Mouse (Mus musculus): ENCODE measurements around the gene Stard3.

The Stard3 gene

GRCm38 (mm10) chr11:98348083-98348961 lies 9.8 kb upstream of the Stard3 start, which contains the start of gene Ppp1r1b:
Gene Ppp1r1b (plus strand): TSS chr11:98348404.
- DNase-seq (ENCODE audit: low read depth) = no peak

GRCm38 (mm10) chr11:98349308-98349707 lies 8.9 kb upstream of the Stard3 start:
- DNase-seq (ENCODE audit: low read depth) = no peak

- DNase-seq (ENCODE audit: low read depth) = no peak
Observed at GRCm38 (mm10) chr11:98352272-98352990, 5.7 kb upstream of the Stard3 start.

DNA sequence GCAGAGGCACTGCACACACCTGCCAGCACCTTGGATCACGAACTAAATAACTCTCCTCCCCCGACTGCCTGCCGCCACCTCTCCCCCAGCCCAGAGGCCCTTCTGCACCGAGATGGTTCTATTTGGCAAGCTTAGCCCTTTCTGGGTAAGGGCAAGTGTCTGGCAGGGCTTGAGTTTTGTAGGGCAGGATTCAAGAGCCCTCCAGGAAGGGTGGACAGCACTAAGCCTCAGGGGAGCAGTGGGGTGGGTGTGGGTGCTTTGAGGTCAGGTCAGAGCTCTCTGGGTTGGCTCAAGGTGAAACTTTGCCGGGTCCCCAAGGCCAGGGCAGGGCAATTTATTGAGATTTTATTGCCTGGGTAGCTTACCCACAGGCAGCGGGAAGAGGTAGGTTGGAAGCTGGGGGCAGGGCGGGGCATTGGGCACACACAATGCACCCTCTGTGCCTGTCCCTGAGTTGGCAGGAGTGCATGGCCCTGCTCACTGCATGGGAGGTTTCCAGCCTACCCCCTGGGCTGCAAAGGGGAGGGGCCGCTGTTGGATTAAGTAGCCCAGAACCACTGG lies 4.4 kb upstream of the Stard3 start:
- peak; percentile 18 for DNase-seq (ENCODE audit: low read depth)

DNA sequence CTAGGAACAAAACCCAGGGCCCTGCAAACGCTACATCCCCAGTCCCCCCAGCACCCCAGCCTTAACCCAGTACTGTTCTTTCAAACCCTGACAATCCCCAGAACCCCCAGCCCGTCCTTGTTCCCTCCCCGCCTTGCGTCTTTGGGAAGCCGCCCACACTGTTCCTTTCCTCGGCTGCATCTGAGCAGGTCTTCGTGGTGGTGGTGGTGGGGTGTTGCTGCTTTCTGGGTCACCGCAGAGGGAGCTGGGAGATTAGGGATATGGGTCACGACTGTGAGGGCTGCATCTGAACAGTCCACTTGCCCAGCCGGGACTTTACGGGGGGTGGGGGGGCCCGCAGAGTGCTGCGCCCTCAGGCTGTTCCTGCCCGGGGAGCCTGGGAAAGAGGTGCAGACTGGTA lies 3.7 kb upstream of the Stard3 start:
- DNase-seq (ENCODE audit: low read depth) = no peak

- DNase-seq (ENCODE audit: low read depth) = peak; percentile 88
Observed at GRCm38 (mm10) chr11:98355732-98356299, 2.4 kb upstream of the Stard3 start.

- DNase-seq (ENCODE audit: low read depth) = no peak
Observed at GRCm38 (mm10) chr11:98356625-98357394, 1.4 kb upstream of the Stard3 start.

GRCm38 (mm10) chr11:98357396-98358160 lies 590 bp upstream of the Stard3 start:
- DNase-seq (ENCODE audit: low read depth) = no peak

- peak; percentile 7 for DNase-seq (ENCODE audit: low read depth)
Observed at GRCm38 (mm10) chr11:98360866-98361521, 2.8 kb downstream of the Stard3 start.

DNA sequence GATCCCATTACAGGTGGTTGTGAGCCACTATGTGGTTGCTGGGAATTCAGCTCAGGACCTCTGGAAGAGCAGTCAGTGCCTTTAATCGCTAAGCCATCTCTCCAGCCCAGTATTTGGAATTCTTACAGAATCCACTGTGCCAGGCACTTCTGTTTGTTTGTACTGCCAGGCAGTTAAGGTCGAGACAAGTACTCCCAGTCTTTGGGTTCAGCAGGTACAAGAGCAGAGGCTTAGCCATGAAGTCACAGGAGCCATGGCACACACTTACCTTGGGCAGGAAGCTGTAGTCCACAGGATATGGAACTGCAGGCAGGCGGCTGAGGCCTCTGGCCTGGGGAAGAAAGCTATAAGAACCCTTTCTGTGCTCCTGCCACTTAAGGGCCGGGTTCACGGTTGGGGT lies 5.6 kb downstream of the Stard3 start:
- DNase-seq (ENCODE audit: low read depth) = no peak

DNA sequence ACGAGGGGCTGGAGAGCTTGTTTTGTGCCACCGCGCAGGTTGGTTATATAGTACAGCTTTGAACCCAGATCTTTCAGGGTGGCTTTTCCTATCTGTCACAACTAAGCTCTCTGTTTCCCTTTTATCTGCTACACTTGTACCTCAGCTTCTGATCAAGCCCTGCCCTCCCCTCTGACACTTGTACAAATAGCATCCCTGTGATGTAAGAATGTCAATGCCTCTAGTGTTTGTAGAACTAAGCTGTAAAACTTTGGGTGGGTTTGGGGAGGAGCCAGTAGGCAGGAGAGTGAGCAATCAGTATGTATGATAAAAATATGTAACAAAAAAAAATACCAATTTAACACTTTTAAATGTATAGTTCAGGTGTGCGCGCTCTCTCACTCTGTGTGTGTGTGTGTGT lies 6.2 kb downstream of the Stard3 start:
- no peak for DNase-seq (ENCODE audit: low read depth)

DNA sequence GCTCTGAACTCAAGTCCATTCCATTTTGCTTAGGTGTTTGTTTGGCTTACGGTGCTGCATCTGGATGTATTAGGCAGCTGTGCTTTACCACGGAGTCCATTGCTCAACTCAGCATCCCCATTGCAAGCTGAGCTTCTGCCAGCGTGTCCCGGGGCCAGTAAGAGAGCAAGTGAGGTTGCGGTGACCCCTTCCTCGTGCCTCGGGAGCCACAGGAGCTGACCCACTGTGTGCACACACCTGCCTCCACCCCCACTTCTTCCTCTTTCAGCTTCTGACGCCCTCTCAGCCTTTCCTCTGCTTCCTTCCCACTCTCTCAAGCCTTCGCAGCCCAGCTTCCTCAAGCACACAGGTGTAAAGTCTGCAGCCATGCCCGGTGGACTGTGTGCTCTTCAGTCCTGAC lies 8.1 kb downstream of the Stard3 start:
- DNase-seq (ENCODE audit: low read depth) = peak; percentile 60

GRCm38 (mm10) chr11:98367171-98367862 lies 9.1 kb downstream of the Stard3 start:
- DNase-seq (ENCODE audit: low read depth) = no peak

- DNase-seq (ENCODE audit: low read depth) = no peak
Observed at GRCm38 (mm10) chr11:98367863-98368186, 9.7 kb downstream of the Stard3 start.

DNA sequence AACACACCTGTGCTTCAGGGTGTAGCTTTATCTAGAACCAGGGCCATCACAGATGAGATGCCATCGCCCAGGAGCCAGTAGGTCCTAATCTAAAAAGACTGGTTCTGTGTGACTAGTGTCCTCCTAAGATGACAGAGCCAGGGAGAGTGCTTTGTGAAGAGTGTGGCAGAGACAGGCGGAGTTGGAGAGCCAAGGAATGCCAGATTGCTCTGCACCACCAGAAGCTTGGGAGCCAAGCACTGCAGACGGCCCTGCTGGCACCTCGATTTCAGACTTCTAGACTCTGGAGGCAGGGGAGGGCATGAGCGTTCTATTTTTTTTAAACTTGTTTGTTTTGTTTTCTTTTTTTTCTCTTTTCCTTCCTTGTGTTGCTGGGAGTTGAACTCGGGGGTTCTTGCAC lies 11.2 kb downstream of the Stard3 start:
- no peak for DNase-seq (ENCODE audit: low read depth)

DNA sequence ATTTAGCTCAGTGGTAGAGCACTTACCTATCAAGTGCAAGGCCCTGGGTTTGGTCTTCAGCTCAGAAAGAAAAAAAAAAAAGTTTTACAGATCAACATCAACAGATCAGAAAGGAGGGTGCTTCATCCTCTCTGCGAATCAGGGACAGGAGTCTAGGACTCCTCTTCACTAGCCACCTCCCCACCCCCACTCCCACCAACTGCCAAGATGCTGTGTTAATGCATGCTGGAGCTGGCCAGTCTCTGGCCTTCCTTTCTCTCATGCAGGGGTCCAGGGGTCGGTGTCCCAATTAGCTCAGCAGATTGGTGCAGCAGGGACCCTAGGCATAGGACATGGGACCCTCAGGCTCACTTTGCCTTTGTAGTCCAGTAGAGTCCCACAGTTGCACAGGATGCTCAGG lies 12.4 kb downstream of the Stard3 start:
- no peak for DNase-seq (ENCODE audit: low read depth)

DNA sequence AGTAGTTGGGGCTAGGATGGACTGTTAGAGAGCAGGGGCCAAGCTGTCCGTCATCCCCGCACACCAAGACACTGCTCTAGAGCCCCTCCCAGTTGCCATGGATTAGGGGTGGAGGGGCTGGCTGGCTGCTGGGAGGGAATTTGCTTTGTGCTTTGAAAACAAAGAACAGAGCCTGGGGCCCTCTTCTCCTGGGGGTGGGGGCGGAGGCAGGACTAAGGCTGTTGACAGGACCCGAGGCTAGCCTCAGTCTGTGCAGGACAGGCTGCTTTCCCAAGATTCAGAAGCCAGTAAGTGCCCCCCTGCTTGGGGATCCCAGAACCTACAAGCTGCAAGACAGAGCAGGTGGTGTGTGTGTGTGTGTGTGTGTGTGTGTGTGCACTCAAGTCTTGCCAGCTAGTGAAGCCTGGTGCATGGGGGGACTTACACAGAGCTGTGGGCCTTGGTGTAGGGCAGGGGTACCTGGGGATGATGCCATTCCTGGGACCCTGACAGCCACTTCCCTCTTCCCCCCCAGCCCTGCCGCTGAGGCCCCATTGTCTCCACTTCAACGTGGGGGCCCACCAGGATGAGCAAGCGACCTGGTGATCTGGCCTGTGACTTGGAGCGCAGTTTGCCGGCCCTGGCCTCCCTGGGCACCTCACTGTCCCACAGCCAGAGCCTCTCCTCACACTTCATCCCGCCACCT lies 13.5 kb downstream of the Stard3 start:
- DNase-seq (ENCODE audit: low read depth) = no peak

DNA sequence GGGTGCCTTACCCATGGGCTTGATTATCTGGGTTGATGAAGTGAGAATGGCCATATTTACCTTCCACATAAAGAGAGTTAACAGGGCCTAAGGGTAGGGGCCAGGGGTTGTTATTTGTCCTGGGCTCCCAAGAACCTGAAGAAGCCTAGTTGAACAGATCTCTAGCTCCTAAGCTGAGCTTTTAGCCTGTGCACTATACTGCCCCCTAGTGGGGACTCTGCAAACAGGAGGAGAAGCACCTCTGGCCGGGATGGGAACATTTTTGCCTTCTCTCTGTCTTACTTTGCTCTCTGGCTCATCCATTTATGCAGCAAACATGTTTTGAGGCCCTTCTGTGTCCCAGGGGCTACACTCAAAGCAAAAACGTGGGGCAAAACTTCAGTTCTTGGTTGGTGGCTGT lies 14.2 kb downstream of the Stard3 start:
- peak; percentile 88 for DNase-seq (ENCODE audit: low read depth)

- no peak for DNase-seq (ENCODE audit: low read depth)
Observed at GRCm38 (mm10) chr11:98373244-98373643, 15.1 kb downstream of the Stard3 start.
